Mouse (Mus musculus) heart, postnatal 0 days (tissue): Measurements from ENCODE around the gene Ston1. TPM values are rescaled to one million over a fixed set of nuclear protein-coding genes. Genes with fewer than 3 reads are reported as not detected.
A peak's percentile ranks its signal among the peaks of the same experiment; 100 is the strongest.

Experiments
- ATAC-seq: fragments of 200-750 bp; cut with Nextera tagmentation; 2 replicates; pipeline ENCODE4 v1.8.0; 2017; ENCODE audit warnings: low read depth, moderate number of reproducible peaks, moderate library complexity; ENCODE audit not compliant: insufficient read depth
- DNase-seq: peaks from one replicate; pipeline ENCODE4 v3.0.0-alpha.2; 2016; ENCODE audit warnings: low spot score
- H3K27ac ChIP-seq: fragments of 300-500 bp; sonication (generic); 2 replicates; pipeline ENCODE4 v1.5.1; 2014; ENCODE audit warnings: low read depth, mild to moderate bottlenecking
- H3K27me3 ChIP-seq: fragments of 300-500 bp; sonication (generic); 2 replicates; pipeline ENCODE4 v1.6.1; 2014; ENCODE audit warnings: low read length, mixed read lengths; ENCODE audit not compliant: control insufficient read depth, insufficient read depth
- H3K36me3 ChIP-seq: fragments of 300-500 bp; sonication (generic); replicated peaks from 2 replicates; pipeline ENCODE4 v1.6.1; 2014; ENCODE audit warnings: low read length, mixed read lengths; ENCODE audit not compliant: control insufficient read depth, insufficient read depth
- H3K4me1 ChIP-seq: fragments of 300-500 bp; sonication (generic); 2 replicates; pipeline ENCODE4 v1.6.1; 2014; ENCODE audit warnings: antibody characterized with exemption; ENCODE audit not compliant: control insufficient read depth, insufficient read depth
- H3K4me2 ChIP-seq: fragments of 300-500 bp; sonication (generic); 2 replicates; pipeline ENCODE4 v1.6.1; 2014; ENCODE audit warnings: low read depth, mild to moderate bottlenecking, low read length, moderate library complexity
- H3K4me3 ChIP-seq: fragments of 300-500 bp; sonication (generic); 2 replicates; pipeline ENCODE4 v1.5.1; 2014; ENCODE audit warnings: low read depth, low read length
- H3K9ac ChIP-seq: fragments of 300-500 bp; sonication (generic); replicated peaks from 2 replicates; pipeline ENCODE4 v1.6.1; 2014; ENCODE audit warnings: low read depth, low read length, mixed read lengths
- H3K9me3 ChIP-seq: fragments of 300-500 bp; sonication (generic); replicated peaks from 2 replicates; pipeline ENCODE4 v1.6.1; 2016; ENCODE audit warnings: low read length; ENCODE audit not compliant: control insufficient read depth
- CTCF ChIP-seq: IDR thresholded peaks from 2 replicates; pipeline ENCODE4 v1.5.1; 2016; ENCODE audit warnings: antibody characterized with exemption, control low read depth, low read depth
- EP300 ChIP-seq: IDR thresholded peaks from 2 replicates; pipeline ENCODE4 v1.6.1; 2016; ENCODE audit warnings: antibody characterized with exemption, low read depth
- WGBS: fragments of 180-500 bp; shearing (Covaris S2); extraction: QIAGEN DNeasy Blood & Tissue Kit; methylation state at CpG from one replicate; pipeline ENCODE4 v1.1.7; 2014; 5-methylcytosine and 5-hydroxymethylcytosine counted together
- polyA plus RNA-seq: library from polyadenylated mRNA; unstranded; fragments of >200 nt; fragmentation: Nextera tagmentation; extraction: Ambion mirVana; gene quantifications from 2 replicates; pipeline ENCODE4 v1.2.1, GENCODE M21; 2015
- total RNA-seq: library from RNA; depleted of rRNA; stranded (reverse); fragments of >200 nt; gene quantifications from 2 replicates; pipeline ENCODE4 v1.2.3, GENCODE M21; 2014; ENCODE audit warnings: low replicate concordance

The Ston1 gene
- total and polyA plus RNA-seq, 2 experiments from 2014 or later: 3.9 to 4.2 TPM

GRCm38 (mm10) chr17:88647149-88647548, 49.7 kb downstream of the Ston1 start:
- H3K9ac ChIP-seq: no peak overlapping the region
- ATAC-seq (no peak), DNase-seq (no peak)
- H3K27ac ChIP-seq: no peak overlapping the region
- H3K9me3 ChIP-seq: no peaks in the 10 kb centered on the region
- H3K36me3 ChIP-seq: peaks cover 21% of the 10 kb centered on the region
- H3K4me3 ChIP-seq: no peak overlapping the region
- TF ChIP-seq CTCF: no peak
- no peak for TF ChIP-seq EP300
- no peak overlapping the region for H3K4me2 ChIP-seq
- no peaks in the 10 kb centered on the region for H3K4me1 ChIP-seq
- H3K27me3 ChIP-seq: no peaks in the 10 kb centered on the region
- 83% methylated on average over 3 of the region's 3 CpGs for WGBS

GRCm38 (mm10) chr17:88652010-88652409, 54.5 kb downstream of the Ston1 start:
- Histone ChIP-seq H3K9ac (no peak overlapping the region), H3K27me3 (0 out of 2 replicates have a peak, but pooled peaks cover 5% of the 10 kb centered on the region), H3K27ac (no peak overlapping the region), H3K4me1 (no peaks in the 10 kb centered on the region), H3K9me3 (no peaks in the 10 kb centered on the region), H3K4me2 (no peak overlapping the region), H3K4me3 (no peak overlapping the region), H3K36me3 (peaks cover 1% of the 10 kb centered on the region; the same call in 1 of the 2 replicates)
- ATAC-seq (no peak), DNase-seq (peak; percentile 47)
- WGBS: 3% methylated on average over 9 of the region's 9 CpGs
- TF ChIP-seq CTCF (peak; percentile 77), EP300 (no peak)

- 20% methylated on average over 21 of the region's 21 CpGs for WGBS
- Histone ChIP-seq H3K27me3 (0 out of 2 replicates have a peak, but pooled peaks cover 5% of the 10 kb centered on the region), H3K27ac (no peak overlapping the region), H3K9ac (no peak overlapping the region), H3K9me3 (no peaks in the 10 kb centered on the region), H3K36me3 (no peaks in the 10 kb centered on the region; the same call in 1 of the 2 replicates), H3K4me3 (no peak overlapping the region), H3K4me2 (no peak overlapping the region), H3K4me1 (no peaks in the 10 kb centered on the region)
- DNase-seq (peak; percentile 20), ATAC-seq (peak; percentile 58; the same call in 1 of the 2 replicates)
- TF ChIP-seq CTCF (peak; percentile 91), EP300 (no peak)
These were observed 55.4 kb downstream of the Ston1 start for GRCm38 (mm10) chr17:88652702-88653374.

- no peak overlapping the region for H3K4me3 ChIP-seq
- TF ChIP-seq CTCF (no peak), EP300 (no peak)
- ATAC-seq (no peak), DNase-seq (no peak)
- H3K4me2 ChIP-seq: no peak overlapping the region
- no peaks in the 10 kb centered on the region for H3K9me3 ChIP-seq
- 73% methylated on average over 4 of the region's 4 CpGs for WGBS
- H3K27ac ChIP-seq: no peak overlapping the region
- H3K9ac ChIP-seq: no peak overlapping the region
- no peaks in the 10 kb centered on the region; the same call in 1 of the 2 replicates for H3K36me3 ChIP-seq
- 0 out of 2 replicates have a peak, but pooled peaks cover 5% of the 10 kb centered on the region for H3K27me3 ChIP-seq
- H3K4me1 ChIP-seq: no peaks in the 10 kb centered on the region
These were observed 55.9 kb downstream of the Ston1 start for GRCm38 (mm10) chr17:88653375-88653769.

GRCm38 (mm10) chr17:88658510-88658909, 61.0 kb downstream of the Ston1 start:
- ATAC-seq: no peak
- Histone ChIP-seq H3K36me3 (no peaks in the 10 kb centered on the region), H3K4me1 (no peaks in the 10 kb centered on the region), H3K4me3 (no peak overlapping the region), H3K4me2 (no peak overlapping the region), H3K27ac (no peak overlapping the region), H3K9me3 (no peaks in the 10 kb centered on the region), H3K9ac (no peak overlapping the region), H3K27me3 (no peaks in the 10 kb centered on the region)
- WGBS: 68% methylated on average over 6 of the region's 6 CpGs
- DNase-seq: no peak
- TF ChIP-seq EP300 (no peak), CTCF (no peak)

GRCm38 (mm10) chr17:88666076-88666475, 68.6 kb downstream of the Ston1 start:
- no peak for DNase-seq
- Histone ChIP-seq H3K27me3 (no peaks in the 10 kb centered on the region), H3K9ac (no peak overlapping the region), H3K4me1 (peaks cover 4% of the 10 kb centered on the region; the same call in 1 of the 2 replicates), H3K4me2 (no peak overlapping the region), H3K9me3 (no peaks in the 10 kb centered on the region), H3K36me3 (no peaks in the 10 kb centered on the region), H3K4me3 (no peak overlapping the region), H3K27ac (no peak overlapping the region)
- no peak for TF ChIP-seq EP300
- TF ChIP-seq CTCF: no peak
- WGBS: 50% methylated on average over 2 of the region's 2 CpGs
- no peak for ATAC-seq
